Mouse (Mus musculus) heart, embryonic 13.5 days (tissue): ENCODE measurements around the gene Tsc22d1. TPM values are rescaled to one million over a fixed set of nuclear protein-coding genes. Genes with fewer than 3 reads are reported as not detected.

ENCODE experiments used
- ATAC-seq: fragments of 200-750 bp; cut with Nextera tagmentation; 2 replicates; pipeline ENCODE4 v1.8.0; 2017; ENCODE audit warnings: moderate TSS enrichment; ENCODE audit not compliant: insufficient number of reproducible peaks, low FRiP score, low TSS enrichment; ENCODE audit errors: extremely low read depth
- H3K27ac ChIP-seq: fragments of 300-500 bp; sonication (generic); replicated peaks from 2 replicates; pipeline ENCODE4 v1.5.1; 2015; ENCODE audit warnings: moderate library complexity, mild to moderate bottlenecking, inconsistent platforms
- H3K27me3 ChIP-seq: fragments of 300-500 bp; sonication (generic); replicated peaks from 2 replicates; pipeline ENCODE4 v1.6.1; 2015; ENCODE audit warnings: mild to moderate bottlenecking, inconsistent platforms
- H3K36me3 ChIP-seq: fragments of 300-500 bp; sonication (generic); 2 replicates; pipeline ENCODE4 v1.6.1; 2015; ENCODE audit warnings: mild to moderate bottlenecking, inconsistent platforms
- H3K4me1 ChIP-seq: fragments of 300-500 bp; sonication (generic); 2 replicates; pipeline ENCODE4 v1.6.1; 2015; ENCODE audit warnings: inconsistent platforms
- H3K4me2 ChIP-seq: fragments of 300-500 bp; sonication (generic); 2 replicates; pipeline ENCODE4 v1.6.1; 2015; ENCODE audit warnings: inconsistent platforms, mild to moderate bottlenecking, moderate library complexity
- H3K4me3 ChIP-seq: fragments of 300-500 bp; sonication (generic); 2 replicates; pipeline ENCODE4 v1.5.1; 2015; ENCODE audit warnings: moderate library complexity, mild to moderate bottlenecking, inconsistent platforms
- H3K9ac ChIP-seq: fragments of 300-500 bp; sonication (generic); 2 replicates; pipeline ENCODE4 v1.6.1; 2015; ENCODE audit warnings: inconsistent platforms, mild to moderate bottlenecking, moderate library complexity
- H3K9me3 ChIP-seq: fragments of 300-500 bp; sonication (generic); 2 replicates; pipeline ENCODE4 v1.6.1; 2016; ENCODE audit warnings: inconsistent platforms
- WGBS: fragments of 180-500 bp; shearing (Covaris S2); methylation state at CpG from one replicate; pipeline ENCODE4 v1.1.7; 2015; ENCODE audit warnings: mixed read lengths; 5-methylcytosine and 5-hydroxymethylcytosine counted together
- polyA plus RNA-seq: library from polyadenylated mRNA; unstranded; fragments of >200 nt; fragmentation: Nextera tagmentation; extraction: Ambion mirVana; gene quantifications from 2 replicates; pipeline ENCODE4 v1.2.1, GENCODE M21; 2015

Gene Tsc22d1
- polyA plus RNA-seq, 1 experiment from 2014 or later = 332 TPM

DNA sequence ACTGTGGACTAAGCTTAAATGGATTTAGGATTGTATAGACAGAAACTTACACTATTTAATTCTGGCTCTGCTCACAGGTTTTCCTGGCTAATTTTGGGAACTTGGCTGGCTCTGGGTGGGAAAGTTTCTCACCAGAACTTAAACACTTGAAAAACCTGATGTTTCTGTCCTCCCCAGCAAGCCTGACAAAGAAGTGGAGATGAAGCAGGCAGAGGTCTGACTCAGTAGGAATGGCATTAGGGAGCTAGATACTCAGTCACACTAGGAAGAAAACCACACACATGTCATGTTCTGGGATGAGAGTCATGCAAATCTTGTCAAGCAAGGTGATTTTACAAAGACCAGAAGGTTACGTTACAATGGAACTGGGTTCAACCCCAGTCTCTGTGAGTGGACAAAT, 120.3 kb downstream of the Tsc22d1 start:
- Histone ChIP-seq H3K27me3 (no peaks in the 10 kb centered on the region), H3K27ac (no peak overlapping the region), H3K36me3 (no peaks in the 10 kb centered on the region), H3K9ac (no peak overlapping the region), H3K4me3 (no peak overlapping the region), H3K4me2 (no peak overlapping the region), H3K4me1 (peaks cover 41% of the 10 kb centered on the region), H3K9me3 (no peaks in the 10 kb centered on the region)
- 82% methylated on average over 1 of the region's 1 CpGs for WGBS
- no peak for ATAC-seq

DNA sequence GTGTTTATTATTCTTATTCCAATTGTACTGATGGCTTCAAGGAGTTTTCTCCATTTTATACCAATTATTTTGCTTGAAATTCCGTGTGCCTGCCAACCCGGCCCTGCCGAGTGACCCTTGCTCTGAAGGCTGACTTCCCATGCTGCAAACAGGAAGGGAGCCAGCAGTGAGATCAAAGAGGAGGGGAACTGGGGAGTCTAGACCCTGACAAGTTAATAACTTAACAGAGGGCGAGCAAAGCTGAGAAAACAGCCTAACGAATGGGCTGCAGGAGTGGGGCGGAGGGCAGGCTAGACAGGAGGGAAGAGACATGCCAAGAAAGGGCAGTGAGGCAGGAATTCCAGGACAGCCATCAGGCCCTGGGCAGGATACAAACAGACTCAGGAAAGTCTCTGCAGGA, 122.2 kb downstream of the Tsc22d1 start:
- peak overlapping the region; percentile 20; the same call in 1 of the 2 replicates for H3K27ac ChIP-seq
- no peaks in the 10 kb centered on the region for H3K36me3 ChIP-seq
- 41% methylated on average over 6 of the region's 6 CpGs for WGBS
- H3K4me1 ChIP-seq = peaks cover 52% of the 10 kb centered on the region
- no peak overlapping the region for H3K4me2 ChIP-seq
- H3K4me3 ChIP-seq = no peak overlapping the region
- H3K9ac ChIP-seq = no peak overlapping the region
- no peaks in the 10 kb centered on the region for H3K27me3 ChIP-seq
- no peaks in the 10 kb centered on the region for H3K9me3 ChIP-seq
- ATAC-seq = no peak

DNA sequence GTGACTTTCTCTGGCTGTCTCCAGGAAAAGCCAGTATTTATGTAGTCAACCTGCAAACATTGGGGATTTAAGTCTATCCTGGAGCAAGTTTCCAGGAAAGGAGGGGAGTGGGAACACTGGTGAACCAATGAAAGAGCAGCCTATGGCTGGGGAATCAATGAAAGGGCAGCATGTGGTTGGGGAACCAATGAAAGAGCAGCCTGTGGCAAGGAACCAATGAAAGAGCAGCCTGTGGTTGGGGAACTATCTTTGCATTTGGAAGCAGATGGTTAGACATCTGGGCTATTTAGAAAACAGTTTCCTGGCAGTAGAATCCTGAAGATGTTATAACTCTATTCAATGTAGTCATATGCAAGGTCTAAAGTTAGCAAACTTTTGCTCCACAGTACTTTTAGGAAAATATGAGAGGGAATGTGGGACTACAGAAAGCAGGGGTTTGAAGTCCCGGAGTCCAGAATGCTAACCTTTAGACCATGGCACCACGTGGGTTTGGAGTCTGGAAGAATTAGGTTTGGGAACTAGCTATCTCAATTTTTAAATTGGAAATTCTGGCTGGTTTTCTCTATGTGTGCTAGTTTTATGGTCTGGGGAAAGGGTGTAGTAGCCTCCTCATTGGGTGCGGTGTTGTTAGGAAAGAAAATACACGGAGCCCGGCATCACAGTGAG, 125.4 kb downstream of the Tsc22d1 start:
- no peak for ATAC-seq

DNA sequence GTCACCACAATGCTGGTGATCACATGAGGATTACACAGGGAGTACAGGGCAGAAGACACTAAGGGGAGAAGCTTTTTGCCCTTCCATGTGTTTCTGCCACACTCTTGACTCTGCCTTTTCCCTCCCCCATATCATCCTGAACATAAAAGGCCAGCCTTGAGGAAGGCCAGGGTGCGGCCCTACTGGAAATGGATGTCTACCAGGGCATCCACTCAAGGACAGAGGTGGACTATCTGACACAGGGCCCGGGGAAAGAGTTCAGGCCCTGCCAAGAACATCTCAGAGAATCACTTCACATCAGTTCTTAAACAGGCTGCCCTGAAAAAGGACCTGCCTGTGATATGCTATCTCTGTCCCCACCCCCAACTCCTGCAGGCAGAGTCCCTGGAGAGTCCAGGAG, 126.6 kb downstream of the Tsc22d1 start:
- WGBS = 23% methylated on average over 2 of the region's 2 CpGs
- ATAC-seq = no peak

More for the DNA sequence above, 125.4 kb downstream of the Tsc22d1 start:
- Histone ChIP-seq H3K9ac (no peak overlapping the region), H3K9me3 (no peaks in the 10 kb centered on the region), H3K27ac (no peak overlapping the region), H3K4me1 (peaks cover 30% of the 10 kb centered on the region), H3K27me3 (no peaks in the 10 kb centered on the region), H3K4me2 (no peak overlapping the region), H3K36me3 (no peaks in the 10 kb centered on the region), H3K4me3 (no peak overlapping the region)
- WGBS = 91% methylated on average over 5 of the region's 5 CpGs

DNA sequence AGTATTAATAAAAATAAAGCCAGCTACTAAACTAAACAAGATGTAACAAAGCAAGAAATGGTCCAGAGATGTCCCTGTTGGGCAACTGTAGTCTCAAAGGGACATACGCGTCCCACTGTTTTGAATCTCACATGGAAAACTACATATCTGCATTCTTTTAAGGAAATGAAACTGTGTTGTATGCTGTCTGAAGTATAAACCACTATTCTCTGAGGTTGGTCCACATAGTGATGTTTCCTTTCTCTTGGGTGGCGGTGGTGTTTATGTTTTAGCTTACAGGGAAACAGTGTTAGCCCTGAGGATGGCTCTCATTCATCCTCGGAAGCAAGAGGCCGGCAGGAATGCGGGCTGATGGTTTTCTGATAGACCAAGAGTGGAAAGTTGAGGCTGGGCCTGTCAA, 129.4 kb downstream of the Tsc22d1 start:
- no peak overlapping the region for H3K4me3 ChIP-seq
- H3K27ac ChIP-seq = no peak overlapping the region
- H3K4me2 ChIP-seq = no peak overlapping the region
- H3K4me1 ChIP-seq = peaks cover 16% of the 10 kb centered on the region
- H3K9me3 ChIP-seq = no peaks in the 10 kb centered on the region
- 65% methylated on average over 6 of the region's 6 CpGs for WGBS
- no peaks in the 10 kb centered on the region for H3K27me3 ChIP-seq
- H3K9ac ChIP-seq = no peak overlapping the region
- no peaks in the 10 kb centered on the region for H3K36me3 ChIP-seq
- ATAC-seq = no peak

More for the DNA sequence above, 126.6 kb downstream of the Tsc22d1 start:
- H3K9ac ChIP-seq = peak overlapping the region; percentile 40; the same call in 1 of the 2 replicates
- H3K9me3 ChIP-seq = no peaks in the 10 kb centered on the region
- no peaks in the 10 kb centered on the region for H3K36me3 ChIP-seq
- peaks cover 28% of the 10 kb centered on the region for H3K4me1 ChIP-seq
- no peak overlapping the region for H3K4me2 ChIP-seq
- no peaks in the 10 kb centered on the region for H3K27me3 ChIP-seq
- H3K27ac ChIP-seq = peak overlapping the region; percentile 45
- no peak overlapping the region for H3K4me3 ChIP-seq

DNA sequence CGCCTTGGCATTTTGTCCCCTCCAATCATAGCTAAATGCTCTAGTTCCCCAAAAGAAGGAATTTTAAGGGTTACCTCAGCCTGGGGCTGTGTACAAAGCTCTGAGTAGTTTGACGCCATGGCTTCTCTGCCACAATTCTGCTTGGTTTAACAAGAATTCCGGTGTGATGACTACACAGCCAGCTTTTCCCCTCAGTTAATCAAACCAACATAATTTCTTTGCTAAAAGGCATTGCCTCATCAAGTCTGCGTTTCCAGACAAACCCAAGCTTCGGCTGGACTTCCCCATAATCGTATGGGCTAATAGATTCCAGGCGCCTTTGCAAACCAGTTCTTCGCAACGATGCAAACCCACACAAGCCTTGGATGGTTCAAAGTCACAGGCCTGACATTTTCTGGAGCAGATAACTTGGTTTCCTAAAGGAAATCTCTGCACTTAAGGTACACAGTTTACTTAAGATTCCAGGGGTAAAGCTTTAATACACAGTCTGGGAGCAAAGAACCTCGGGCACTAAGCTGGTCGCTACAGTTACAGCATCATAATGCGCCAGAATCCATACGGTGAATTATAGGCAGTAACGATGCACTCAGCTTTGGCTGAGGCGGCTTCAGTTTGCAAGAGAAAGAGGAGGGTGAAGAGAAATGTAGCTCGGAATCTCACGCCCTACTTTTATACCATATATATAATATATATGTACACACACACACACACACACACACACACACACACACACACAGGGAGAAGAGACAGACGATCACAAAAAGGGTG, 140.7 kb downstream of the Tsc22d1 start:
- Histone ChIP-seq H3K27ac (peak overlapping the region; percentile 79), H3K36me3 (no peaks in the 10 kb centered on the region), H3K4me2 (peak overlapping the region; percentile 93), H3K4me3 (peak overlapping the region; percentile 73), H3K9me3 (no peaks in the 10 kb centered on the region), H3K27me3 (peaks cover 7% of the 10 kb centered on the region), H3K4me1 (peaks cover 44% of the 10 kb centered on the region), H3K9ac (peak overlapping the region; percentile 88)
- WGBS = 66% methylated on average over 18 of the region's 18 CpGs
- no peak for ATAC-seq

DNA sequence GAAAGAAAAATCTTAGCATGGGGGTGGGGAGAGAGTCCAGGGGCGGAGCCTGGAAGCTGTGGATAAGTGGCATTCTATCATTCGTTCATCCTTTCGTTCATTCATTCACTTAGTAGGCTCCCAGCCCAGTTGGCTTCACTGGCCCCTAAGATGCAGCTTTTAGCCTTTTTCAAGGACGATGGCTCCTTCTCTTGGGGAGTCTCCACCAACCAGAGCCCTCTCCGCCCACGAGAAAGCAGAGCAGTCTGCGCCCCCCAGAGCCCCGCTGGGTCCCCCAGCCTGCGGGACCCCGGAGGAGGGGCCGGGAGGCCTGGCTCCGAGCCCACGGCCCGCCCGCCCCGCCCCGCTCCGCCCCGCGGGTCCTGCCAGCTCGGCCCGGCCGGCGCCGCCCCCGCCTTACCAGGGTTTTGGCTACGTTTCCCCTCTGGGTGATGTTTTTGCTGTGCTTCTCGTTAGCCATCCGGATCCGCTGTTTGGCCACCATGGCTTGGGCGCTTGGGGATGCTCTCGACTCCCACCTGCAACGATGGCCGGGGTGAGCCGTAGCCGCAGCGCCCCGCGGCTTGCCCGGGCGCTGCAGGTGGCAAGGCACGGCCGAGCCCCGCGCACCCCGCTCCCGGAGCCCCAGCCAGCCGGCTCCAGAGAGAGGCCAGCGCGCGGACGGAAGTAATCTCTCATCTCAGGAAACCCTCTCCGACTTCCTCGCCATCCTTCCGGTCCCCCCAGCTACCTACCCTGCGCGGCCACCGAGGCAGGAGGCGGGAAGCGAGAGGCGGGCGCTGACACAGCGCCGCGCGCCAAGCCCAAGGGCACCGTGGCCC, 141.5 kb downstream of the Tsc22d1 start:
- WGBS = under 1% methylated on average over 67 of the region's 67 CpGs
- peak overlapping the region; percentile 93 for H3K4me2 ChIP-seq

DNA sequence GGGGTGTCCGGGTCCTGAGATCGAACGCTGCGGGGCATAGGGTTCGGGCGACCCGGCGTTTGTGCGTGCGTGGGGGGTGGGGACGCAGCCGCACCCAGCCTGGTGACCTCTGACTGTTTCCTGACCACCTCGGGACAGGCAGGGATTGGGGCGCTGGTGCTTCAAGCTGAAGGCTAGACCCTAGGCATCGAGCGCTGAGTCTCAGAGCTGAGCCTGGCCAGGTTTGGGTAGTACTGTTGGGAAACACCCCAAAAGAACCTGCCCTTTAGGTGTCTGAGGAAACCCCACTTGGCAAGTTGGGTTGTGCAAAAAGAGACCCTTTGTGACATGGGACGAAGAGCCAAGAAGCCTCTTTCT, 142.1 kb downstream of the Tsc22d1 start, which contains the start of gene Serp2:
Gene Serp2 (minus strand): TSS at position 38 of the 357 bp plus-strand sequence.
- H3K9ac ChIP-seq = peak within 1 kb of the TSS; percentile 88
- H3K27ac ChIP-seq = peak within 1 kb of the TSS; percentile 79
- no peaks in the 10 kb centered on the region for H3K9me3 ChIP-seq
- H3K4me1 ChIP-seq = peaks cover 52% of the 10 kb centered on the region
- H3K27me3 ChIP-seq = peaks cover 7% of the 10 kb centered on the region
- no peaks in the 10 kb centered on the region for H3K36me3 ChIP-seq
- WGBS = 12% methylated on average over 17 of the region's 17 CpGs
- peak within 1 kb of the TSS; percentile 73 for H3K4me3 ChIP-seq
- peak within 1 kb of the TSS; percentile 93 for H3K4me2 ChIP-seq
- ATAC-seq = no peak

More for the DNA sequence above, 141.5 kb downstream of the Tsc22d1 start:
- peaks cover 7% of the 10 kb centered on the region for H3K27me3 ChIP-seq
- no peaks in the 10 kb centered on the region for H3K9me3 ChIP-seq
- no peaks in the 10 kb centered on the region for H3K36me3 ChIP-seq
- H3K27ac ChIP-seq = peak overlapping the region; percentile 79
- peak overlapping the region; percentile 88 for H3K9ac ChIP-seq
- peak; percentile 61; the same call in 1 of the 2 replicates for ATAC-seq
- H3K4me3 ChIP-seq = peak overlapping the region; percentile 73
- H3K4me1 ChIP-seq = peaks cover 52% of the 10 kb centered on the region

Other genes with a start within 250 kb of the Tsc22d1 start
- 12.2 and 13.6 TPM in 2 replicates for gene Serp2, start 141.9 kb downstream of the Tsc22d1 start, polyA plus RNA-seq